Mouse (Mus musculus): Measurements from ENCODE around the gene Frmd4b. TPM values are rescaled to one million over a fixed set of nuclear protein-coding genes. Genes with fewer than 3 reads are reported as not detected.
"Not testable (repeated sequence)": the region's sequence is repeated elsewhere in the genome, so short reads cannot be mapped to it uniquely, and the experiment has no call there.

Frmd4b gene
- polyA plus RNA-seq, 1 experiment: 14.3 TPM

- no peak for DNase-seq (ENCODE audit: extremely low spot score in 1 of 2, low spot score in 1 of 2)
Observed at GRCm38 (mm10) chr6:97273777-97274176, 343.6 kb downstream of the Frmd4b start.

- no peak for DNase-seq (ENCODE audit: extremely low spot score in 1 of 2, low spot score in 1 of 2)
Observed at GRCm38 (mm10) chr6:97273058-97273710, 344.2 kb downstream of the Frmd4b start.

GRCm38 (mm10) chr6:97272349-97272748 lies 345.0 kb downstream of the Frmd4b start:
- DNase-seq (ENCODE audit: extremely low spot score in 1 of 2, low spot score in 1 of 2): no peak

DNA sequence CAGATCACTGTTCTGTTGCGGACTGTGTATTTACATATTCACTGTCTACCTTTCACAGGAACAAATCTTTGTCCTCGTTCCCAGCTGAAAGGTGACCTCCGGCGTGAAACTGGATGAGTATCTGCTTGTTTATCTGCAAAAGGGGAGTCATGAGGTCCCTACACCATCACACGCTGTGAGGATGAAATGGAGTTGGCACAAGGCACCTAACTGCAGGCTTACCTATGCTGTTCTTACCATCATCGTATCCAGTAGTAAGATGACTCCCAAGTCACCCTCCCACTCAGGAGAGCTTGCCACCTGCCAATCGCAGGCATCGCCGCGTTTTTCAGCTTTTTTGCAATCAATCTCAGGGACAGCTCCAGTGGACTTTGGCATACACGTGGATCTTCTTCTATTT lies 347.7 kb downstream of the Frmd4b start:
- DNase-seq (ENCODE audit: extremely low spot score in 1 of 2, low spot score in 1 of 2): no peak

DNA sequence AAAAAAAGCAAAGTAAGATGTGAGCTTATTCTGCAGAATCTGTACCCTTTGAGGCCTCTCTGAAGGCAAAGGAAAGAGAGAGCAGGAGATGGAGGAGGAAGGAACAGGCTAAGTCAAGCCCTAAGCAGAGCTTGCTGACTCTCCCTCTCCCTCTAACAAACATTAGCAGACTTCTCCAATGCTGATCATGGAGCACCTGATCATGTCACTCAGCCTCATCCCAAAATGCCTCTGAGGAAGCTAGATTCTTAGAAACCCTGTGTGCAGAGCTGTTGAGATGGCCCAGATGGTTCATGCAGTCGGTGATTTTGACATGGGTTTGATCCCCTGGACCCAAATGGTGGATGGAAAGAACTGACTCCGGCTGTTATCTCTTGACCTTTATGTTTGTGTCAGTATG lies 350.2 kb downstream of the Frmd4b start:
- DNase-seq (ENCODE audit: extremely low spot score in 1 of 2, low spot score in 1 of 2): no peak

GRCm38 (mm10) chr6:97266661-97267060 lies 350.7 kb downstream of the Frmd4b start:
- no peak for DNase-seq (ENCODE audit: extremely low spot score in 1 of 2, low spot score in 1 of 2)

GRCm38 (mm10) chr6:97265705-97266104 lies 351.6 kb downstream of the Frmd4b start:
- DNase-seq (ENCODE audit: extremely low spot score in 1 of 2, low spot score in 1 of 2): no peak

GRCm38 (mm10) chr6:97265240-97265639 lies 352.1 kb downstream of the Frmd4b start:
- no peak for DNase-seq (ENCODE audit: extremely low spot score in 1 of 2, low spot score in 1 of 2)

GRCm38 (mm10) chr6:97263750-97264149 lies 353.6 kb downstream of the Frmd4b start:
- not testable (repeated sequence) for DNase-seq (ENCODE audit: extremely low spot score in 1 of 2, low spot score in 1 of 2)

- DNase-seq (ENCODE audit: extremely low spot score in 1 of 2, low spot score in 1 of 2): no peak
Observed at GRCm38 (mm10) chr6:97262229-97262628, 355.1 kb downstream of the Frmd4b start.

- not testable (repeated sequence) for DNase-seq (ENCODE audit: extremely low spot score in 1 of 2, low spot score in 1 of 2)
Observed at GRCm38 (mm10) chr6:97259926-97260325, 357.4 kb downstream of the Frmd4b start.

- no peak for DNase-seq (ENCODE audit: extremely low spot score in 1 of 2, low spot score in 1 of 2)
Observed at GRCm38 (mm10) chr6:97258489-97258888, 358.9 kb downstream of the Frmd4b start.

DNA sequence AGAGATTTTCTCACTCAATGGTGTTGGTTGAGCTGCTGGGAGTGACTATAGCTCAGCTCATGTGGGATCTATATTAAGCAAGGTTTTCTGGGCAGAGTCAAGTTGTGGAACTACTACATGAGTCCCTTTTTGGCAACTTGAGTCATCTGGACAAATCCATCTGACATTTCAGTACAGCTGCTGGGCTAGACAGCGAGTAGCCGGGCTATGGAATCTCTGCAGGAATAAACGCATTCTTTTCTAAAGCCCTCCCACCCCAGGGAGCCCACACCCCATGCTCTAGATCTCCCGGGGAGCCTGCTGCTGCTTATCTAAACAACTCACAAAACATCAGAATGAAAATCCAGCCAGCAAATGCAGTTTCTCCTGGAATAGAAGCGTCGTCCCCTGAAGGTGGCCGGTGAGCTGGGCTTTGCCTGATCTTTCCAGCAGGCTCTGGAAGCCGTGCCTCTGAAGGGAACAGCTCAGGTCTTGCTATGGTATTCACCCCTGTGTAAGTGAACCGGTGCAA lies 364.6 kb downstream of the Frmd4b start, which contains the start of gene Lmod3:
TSS of gene Lmod3 (minus strand) at position 49 of the 511 bp plus-strand sequence.
- peak in 1 of 2 experiments; percentile 32 for DNase-seq (ENCODE audit: extremely low spot score in 1 of 2, low spot score in 1 of 2)

DNA sequence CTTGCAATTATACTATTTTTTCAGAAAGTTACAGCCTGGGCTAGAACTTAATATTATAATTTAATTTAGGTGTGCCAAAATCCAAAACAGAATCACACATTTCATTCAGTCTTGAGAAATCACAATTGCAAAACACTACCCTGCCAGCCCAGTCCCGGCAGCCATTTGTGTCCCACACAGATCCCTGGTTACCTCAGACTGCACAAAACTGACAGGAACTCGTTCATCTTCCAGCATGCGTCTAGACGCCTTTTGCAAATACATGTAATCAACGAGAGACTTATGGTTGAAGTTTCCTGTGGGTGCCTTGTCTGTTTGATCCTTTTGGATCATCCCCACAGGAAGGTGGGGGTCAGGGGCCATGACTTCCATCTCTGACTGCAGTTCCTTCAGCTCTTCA lies 365.3 kb downstream of the Frmd4b start:
- DNase-seq (ENCODE audit: extremely low spot score in 1 of 2, low spot score in 1 of 2): no peak

DNA sequence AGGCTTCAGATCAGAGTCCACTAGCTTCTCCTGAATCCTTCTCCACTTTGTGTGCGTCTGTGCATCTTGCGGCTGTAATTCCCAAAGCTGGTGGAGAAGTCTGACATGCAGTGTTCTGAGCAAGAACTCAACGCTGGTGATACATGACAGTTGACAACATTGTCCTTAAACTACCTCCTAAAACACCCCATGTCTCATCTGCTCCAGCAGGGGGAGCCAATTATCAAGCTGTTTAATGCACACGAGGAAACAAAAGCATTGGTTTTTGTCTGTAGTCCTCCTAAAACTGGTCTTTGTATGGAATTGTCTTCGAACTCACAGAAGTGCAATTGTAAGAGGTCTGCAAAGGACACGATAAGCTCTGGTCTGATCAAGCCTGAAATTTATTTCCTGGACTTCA lies 366.4 kb downstream of the Frmd4b start:
- peak; percentile 18 to 78 for DNase-seq (ENCODE audit: extremely low spot score in 1 of 2, low spot score in 1 of 2)

DNA sequence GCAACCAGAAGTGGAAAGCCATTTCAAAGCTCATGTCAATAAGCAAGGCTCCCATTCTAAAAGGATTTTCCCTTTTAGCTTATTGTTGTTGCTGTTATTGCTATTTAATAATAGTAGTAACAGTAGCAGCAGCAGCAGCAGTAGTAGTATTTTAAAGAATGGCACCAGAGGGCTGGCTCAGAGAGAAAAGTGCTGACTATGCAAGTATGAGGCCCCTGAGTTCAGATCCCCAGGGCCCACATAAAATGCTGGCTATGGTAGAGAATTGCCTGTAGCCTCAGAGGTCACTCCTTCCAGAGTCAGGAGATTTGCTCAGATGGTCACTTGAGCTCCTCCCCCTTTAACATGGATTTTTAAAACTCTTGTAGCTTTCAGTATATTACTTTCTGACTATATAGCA lies 372.1 kb downstream of the Frmd4b start:
- no peak for DNase-seq (ENCODE audit: extremely low spot score in 1 of 2, low spot score in 1 of 2)

- no peak for DNase-seq (ENCODE audit: extremely low spot score in 1 of 2, low spot score in 1 of 2)
Observed at GRCm38 (mm10) chr6:97242522-97242921, 374.8 kb downstream of the Frmd4b start.

DNA sequence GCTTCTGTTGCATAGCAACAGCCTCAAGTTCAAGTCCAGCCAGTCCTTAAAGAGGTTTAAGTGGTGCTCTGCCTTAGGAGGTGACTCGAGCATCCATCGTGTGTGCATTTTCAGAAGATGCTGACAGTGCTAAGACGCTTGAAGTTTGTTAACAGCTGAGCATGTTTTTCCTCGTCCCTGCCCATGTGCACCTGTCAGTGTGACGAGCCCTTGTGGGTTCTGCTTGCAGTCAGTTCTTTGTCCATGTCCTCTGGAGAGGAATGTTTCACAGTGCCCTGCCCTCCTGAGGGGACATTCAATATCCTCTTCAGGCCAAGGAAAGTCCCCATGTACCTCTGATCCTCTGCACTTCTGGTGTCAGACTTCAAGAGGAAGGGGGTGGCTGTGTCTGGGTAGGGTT lies 377.2 kb downstream of the Frmd4b start:
- no peak for DNase-seq (ENCODE audit: extremely low spot score in 1 of 2, low spot score in 1 of 2)

DNA sequence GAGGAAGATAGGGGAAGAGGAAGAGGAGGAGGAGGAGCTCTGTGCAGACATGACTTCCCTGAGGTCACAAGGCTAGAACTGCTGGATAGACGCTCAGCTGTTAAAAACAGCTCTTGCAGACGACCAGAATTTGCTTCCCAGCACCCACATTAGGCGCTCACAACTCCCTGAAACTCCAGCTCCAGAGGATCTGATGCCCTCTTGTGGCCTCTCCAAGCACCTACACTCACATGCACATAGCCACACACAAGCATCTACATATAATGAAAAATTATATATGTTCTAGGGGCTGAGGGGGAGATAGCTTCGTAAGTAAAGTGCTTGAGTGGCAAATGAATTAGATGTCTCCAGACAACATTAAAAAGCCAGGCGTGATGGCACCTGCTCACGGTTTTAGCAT lies 378.0 kb downstream of the Frmd4b start:
- DNase-seq (ENCODE audit: extremely low spot score in 1 of 2, low spot score in 1 of 2): no peak
